Mouse (Mus musculus) erythroid progenitor cell, adult 5-6 weeks (primary cell): ENCODE results near the gene Tnfsf13. TPM values are rescaled to one million over a fixed set of nuclear protein-coding genes. Genes with fewer than 3 reads are reported as not detected.
A peak's percentile ranks its signal among the peaks of the same experiment; 100 is the strongest.
"Not testable (repeated sequence)": the region's sequence is repeated elsewhere in the genome, so short reads cannot be mapped to it uniquely, and the experiment has no call there.

Experiments
- ATAC-seq: replicated peaks from 2 replicates; pipeline ENCODE4 v1.8.0; 2016; ENCODE audit warnings: moderate number of reproducible peaks, mild to moderate bottlenecking, moderate TSS enrichment, inconsistent platforms; ENCODE audit not compliant: poor library complexity, low FRiP score, severe bottlenecking
- total RNA-seq, 2 experiments: library from RNA; stranded (forward) in 1 of 2; stranded (reverse) in 1 of 2; fragments of 150-400 nt in 1 of 2; fragments of 186-747, 209-891 nt in 1 of 2; gene quantifications; 2 replicates each; pipeline versions ENCODE4 v1.2.3 to v1.2.4; 2015 to 2017; ENCODE audit warnings: low replicate concordance in 2 of 2

Tnfsf13 gene
- total RNA-seq (2015; ENCODE audit: low replicate concordance) (3.2 TPM in 1 of 2 replicates, not detected in the other), total RNA-seq (2017; ENCODE audit: low replicate concordance) (4.1 TPM in 1 of 2 replicates, not detected in the other)

GRCm38 (mm10) chr11:69685526-69686148 is at the start of gene Tnfsf13:
Gene Tnfsf13, minus strand, starts transcription at chr11:69685784.
- ATAC-seq, result peak; percentile 22; the same call in 1 of the 2 replicates

GRCm38 (mm10) chr11:69731408-69731807 is 45.8 kb upstream of the Tnfsf13 start:
- ATAC-seq, result not testable (repeated sequence)

GRCm38 (mm10) chr11:69729063-69729462 is 43.5 kb upstream of the Tnfsf13 start:
- peak; percentile 62; the same call in 1 of the 2 replicates for ATAC-seq

- ATAC-seq, result no peak; the same call in 1 of the 2 replicates
Observed at GRCm38 (mm10) chr11:69725951-69726350, 40.4 kb upstream of the Tnfsf13 start.

- no peak for ATAC-seq
Observed at GRCm38 (mm10) chr11:69723074-69723473, 37.5 kb upstream of the Tnfsf13 start.

GRCm38 (mm10) chr11:69720852-69721251 is 35.3 kb upstream of the Tnfsf13 start:
- no peak for ATAC-seq

GRCm38 (mm10) chr11:69719423-69719822 is 33.8 kb upstream of the Tnfsf13 start:
- ATAC-seq, result no peak; the same call in 1 of the 2 replicates

GRCm38 (mm10) chr11:69718661-69719060 is 33.1 kb upstream of the Tnfsf13 start:
- peak; percentile 88 for ATAC-seq

- no peak for ATAC-seq
Observed at GRCm38 (mm10) chr11:69716953-69717352, 31.4 kb upstream of the Tnfsf13 start.

- ATAC-seq, result no peak
Observed at GRCm38 (mm10) chr11:69715929-69716328, 30.3 kb upstream of the Tnfsf13 start.

GRCm38 (mm10) chr11:69715482-69715881 is 29.9 kb upstream of the Tnfsf13 start:
- no peak for ATAC-seq

- ATAC-seq, result no peak
Observed at GRCm38 (mm10) chr11:69714636-69715329, 29.2 kb upstream of the Tnfsf13 start.

- ATAC-seq, result no peak
Observed at GRCm38 (mm10) chr11:69712954-69713672, 27.5 kb upstream of the Tnfsf13 start.

- ATAC-seq, result no peak
Observed at GRCm38 (mm10) chr11:69711082-69711481, 25.5 kb upstream of the Tnfsf13 start.

GRCm38 (mm10) chr11:69710470-69710869 is 24.9 kb upstream of the Tnfsf13 start:
- 0 out of 2 replicates have a peak, but pooled peaks have one; percentile 41 for ATAC-seq

GRCm38 (mm10) chr11:69709554-69710446 is 24.2 kb upstream of the Tnfsf13 start:
- ATAC-seq, result peak; percentile 62

- no peak for ATAC-seq
Observed at GRCm38 (mm10) chr11:69708614-69709265, 23.2 kb upstream of the Tnfsf13 start.

- ATAC-seq, result no peak
Observed at GRCm38 (mm10) chr11:69707873-69708381, 22.3 kb upstream of the Tnfsf13 start.

GRCm38 (mm10) chr11:69707480-69707847 is 21.9 kb upstream of the Tnfsf13 start:
- ATAC-seq, result no peak
